Mouse (Mus musculus) lung, embryonic 16.5 days (tissue): ENCODE measurements around the gene Ldlrad3. TPM values are rescaled to one million over a fixed set of nuclear protein-coding genes. Genes with fewer than 3 reads are reported as not detected.

Experiments used
- ATAC-seq: fragments of 200-750 bp; cut with Nextera tagmentation; 2 replicates; pipeline ENCODE4 v1.8.0; 2017; ENCODE audit warnings: low read depth, mild to moderate bottlenecking, moderate library complexity
- H3K27ac ChIP-seq: fragments of 300-500 bp; sonication (generic); 2 replicates; pipeline ENCODE4 v1.5.1; 2014; ENCODE audit warnings: mild to moderate bottlenecking, control low read depth, low read length
- H3K27me3 ChIP-seq: fragments of 300-500 bp; sonication (generic); 2 replicates; pipeline ENCODE4 v1.6.1; 2014; ENCODE audit warnings: low read depth, low read length, mixed read lengths; ENCODE audit not compliant: control insufficient read depth, insufficient read depth
- H3K36me3 ChIP-seq: fragments of 300-500 bp; sonication (generic); 2 replicates; pipeline ENCODE4 v1.6.1; 2014; ENCODE audit warnings: low read length; ENCODE audit not compliant: control insufficient read depth, insufficient read depth
- H3K4me1 ChIP-seq: fragments of 300-500 bp; sonication (generic); replicated peaks from 2 replicates; pipeline ENCODE4 v1.6.1; 2014; ENCODE audit warnings: low read length, mixed read lengths; ENCODE audit not compliant: control insufficient read depth, insufficient read depth
- H3K4me2 ChIP-seq: fragments of 300-500 bp; sonication (generic); 2 replicates; pipeline ENCODE4 v1.6.1; 2014; ENCODE audit warnings: low read depth, low read length, control low read depth
- H3K4me3 ChIP-seq: fragments of 300-500 bp; sonication (generic); 2 replicates; pipeline ENCODE4 v1.5.1; 2014; ENCODE audit warnings: mild to moderate bottlenecking, low read length, control low read depth
- H3K9ac ChIP-seq: fragments of 300-500 bp; sonication (generic); 2 replicates; pipeline ENCODE4 v1.6.1; 2014; ENCODE audit warnings: low read length, control low read depth
- H3K9me3 ChIP-seq: fragments of 300-500 bp; sonication (generic); 2 replicates; pipeline ENCODE4 v1.6.1; 2016; ENCODE audit warnings: low read length; ENCODE audit not compliant: control insufficient read depth
- WGBS: fragments of 180-500 bp; shearing (Covaris S2); extraction: QIAGEN DNeasy Blood & Tissue Kit; methylation state at CpG from one replicate; pipeline ENCODE4 v1.1.7; 2014; 5-methylcytosine and 5-hydroxymethylcytosine counted together
- polyA plus RNA-seq: library from polyadenylated mRNA; unstranded; fragments of >200 nt; fragmentation: Nextera tagmentation; extraction: Ambion mirVana; gene quantifications from 2 replicates; pipeline ENCODE4 v1.2.1, GENCODE M21; 2015

Gene Ldlrad3
- polyA plus RNA-seq, 1 experiment from 2014 or later: 50.0 TPM

DNA sequence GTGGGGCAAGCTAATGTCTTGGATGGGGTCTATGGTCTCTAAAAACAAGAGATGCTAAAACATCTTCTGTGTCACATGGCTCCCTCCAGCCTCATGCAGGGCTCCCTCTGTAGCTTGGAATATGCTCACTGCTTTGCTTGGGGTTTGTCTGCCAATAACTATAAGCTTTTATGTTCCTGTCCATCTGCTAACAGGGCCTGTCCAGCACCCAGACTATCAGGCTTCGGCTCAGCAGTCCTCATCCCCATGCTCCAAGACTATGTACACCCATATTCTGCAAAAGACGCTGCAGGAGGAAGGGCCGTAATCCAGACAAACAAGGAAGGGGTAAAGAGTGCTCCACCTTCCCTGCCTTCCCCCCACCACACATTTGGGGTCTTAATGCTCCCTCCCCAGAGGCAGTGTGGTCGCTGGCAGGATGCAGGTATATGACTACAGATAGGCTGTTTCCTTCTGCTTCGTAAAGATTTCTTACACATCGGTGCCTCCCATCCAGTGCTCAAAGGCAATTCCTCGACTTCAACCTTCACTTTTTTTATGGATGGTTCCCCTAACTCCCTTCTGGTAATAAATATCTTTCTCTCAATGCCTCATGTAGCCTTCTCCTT lies 123.2 kb downstream of the Ldlrad3 start:
- Histone ChIP-seq H3K9ac (no peak overlapping the region), H3K27me3 (no peaks in the 10 kb centered on the region), H3K4me1 (no peaks in the 10 kb centered on the region), H3K4me3 (no peak overlapping the region), H3K9me3 (no peaks in the 10 kb centered on the region), H3K36me3 (0 out of 2 replicates have a peak, but pooled peaks cover 2% of the 10 kb centered on the region), H3K27ac (no peak overlapping the region), H3K4me2 (no peak overlapping the region)
- WGBS: 79% methylated on average over 7 of the region's 7 CpGs
- no peak for ATAC-seq

DNA sequence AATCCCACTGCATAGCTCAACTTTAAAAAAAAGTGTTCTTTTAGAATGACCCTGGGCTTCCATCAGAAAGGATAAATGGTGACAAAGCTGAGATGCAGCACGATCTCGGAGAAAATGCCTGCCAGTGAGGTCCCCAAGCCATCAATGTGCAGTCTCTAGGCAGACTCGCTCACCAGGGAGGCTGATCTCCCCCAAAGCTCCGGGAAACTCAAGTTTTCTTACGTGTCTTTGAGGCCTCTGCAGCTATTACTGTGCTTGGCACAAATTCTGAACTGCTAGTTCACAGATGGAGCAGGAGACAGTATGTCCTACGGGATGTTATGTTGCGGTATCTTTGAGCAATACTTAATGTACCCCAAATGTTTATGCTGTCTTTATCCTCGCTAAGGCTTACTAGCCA lies 124.3 kb downstream of the Ldlrad3 start:
- Histone ChIP-seq H3K36me3 (peaks cover 2% of the 10 kb centered on the region; the same call in 1 of the 2 replicates), H3K4me1 (peaks cover 4% of the 10 kb centered on the region; the same call in 1 of the 2 replicates), H3K27me3 (no peaks in the 10 kb centered on the region), H3K4me2 (no peak overlapping the region), H3K9ac (no peak overlapping the region), H3K27ac (no peak overlapping the region), H3K9me3 (no peaks in the 10 kb centered on the region), H3K4me3 (no peak overlapping the region)
- no peak for ATAC-seq
- 65% methylated on average over 8 of the region's 8 CpGs for WGBS

DNA sequence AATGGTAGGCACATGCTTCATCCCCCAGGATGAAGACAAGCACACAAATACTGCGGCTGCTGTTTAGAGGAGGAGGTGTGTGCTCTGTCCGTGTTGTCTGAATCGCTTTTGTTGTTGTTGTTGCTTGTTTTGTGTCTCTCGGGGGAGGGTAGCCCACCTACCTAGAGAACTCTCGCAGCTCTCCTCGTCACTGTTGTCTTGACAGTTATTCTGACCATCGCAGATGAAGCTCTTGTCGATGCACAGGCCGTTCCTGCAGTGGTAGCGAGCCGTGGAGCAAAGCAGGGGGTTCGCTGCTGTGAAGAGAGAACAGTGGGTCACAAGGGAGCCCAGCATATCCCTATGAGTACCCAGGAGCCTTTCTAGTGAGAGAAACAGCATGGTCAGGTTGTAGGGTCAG lies 128.4 kb downstream of the Ldlrad3 start:
- H3K9me3 ChIP-seq: no peaks in the 10 kb centered on the region
- H3K27me3 ChIP-seq: no peaks in the 10 kb centered on the region
- H3K4me3 ChIP-seq: no peak overlapping the region
- peaks cover 4% of the 10 kb centered on the region; the same call in 1 of the 2 replicates for H3K4me1 ChIP-seq
- 85% methylated on average over 12 of the region's 12 CpGs for WGBS
- H3K27ac ChIP-seq: peak overlapping the region; percentile 7; the same call in 1 of the 2 replicates
- H3K36me3 ChIP-seq: peaks cover 2% of the 10 kb centered on the region; the same call in 1 of the 2 replicates
- ATAC-seq: no peak
- H3K9ac ChIP-seq: no peak overlapping the region
- H3K4me2 ChIP-seq: no peak overlapping the region

DNA sequence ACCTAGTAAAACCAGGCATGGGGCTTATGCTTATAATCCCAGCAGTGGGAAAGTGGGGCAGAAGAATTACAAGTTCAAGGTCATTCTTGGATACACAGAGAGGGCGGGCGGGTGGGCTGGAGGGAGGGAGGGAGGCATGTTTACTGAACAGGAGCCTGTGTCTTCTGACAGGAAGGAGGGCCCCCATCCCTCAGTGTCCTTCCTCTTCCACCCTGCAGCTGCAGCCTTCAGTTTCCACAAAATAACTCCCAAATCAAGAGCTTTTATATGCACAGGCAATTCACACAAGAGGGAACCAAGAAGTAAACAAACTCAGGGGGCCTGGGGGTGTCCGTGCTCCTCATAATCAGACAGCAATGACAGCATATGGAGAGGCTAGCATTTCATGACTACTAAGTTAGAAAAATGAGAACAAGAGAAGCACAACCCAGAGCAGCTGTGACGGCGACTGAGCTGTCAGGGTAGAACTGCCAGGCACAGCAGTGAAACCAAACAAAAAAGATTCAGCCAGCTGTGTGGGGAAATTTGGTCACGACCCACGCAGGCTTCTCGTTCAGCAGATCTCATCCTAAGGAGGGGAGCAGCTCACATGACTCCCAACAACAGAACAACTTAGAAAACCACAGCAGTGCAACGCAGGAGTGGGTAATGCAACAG lies 129.0 kb downstream of the Ldlrad3 start:
- peak; percentile 31; the same call in 1 of the 2 replicates for ATAC-seq
- WGBS: 37% methylated on average over 9 of the region's 9 CpGs

DNA sequence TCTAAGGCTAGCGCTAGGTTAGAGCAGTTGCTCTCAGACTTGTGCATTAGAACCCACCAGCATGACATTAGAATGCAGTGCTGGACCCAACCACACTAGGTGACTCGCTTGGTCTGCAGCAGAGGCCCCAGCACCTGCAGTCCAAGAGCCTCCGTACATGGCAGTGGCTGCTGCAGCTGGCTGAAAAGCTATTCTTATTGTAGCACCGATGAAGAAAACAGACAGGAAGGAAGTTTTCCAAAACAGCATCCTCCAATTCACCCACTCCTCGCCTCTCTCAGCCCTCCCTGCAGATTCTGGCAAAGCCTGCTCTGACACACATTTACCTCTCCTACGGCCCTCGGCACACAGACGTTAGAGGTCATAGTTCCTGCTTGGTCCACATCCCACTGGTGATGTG lies 130.0 kb downstream of the Ldlrad3 start:
- peaks cover 2% of the 10 kb centered on the region; the same call in 1 of the 2 replicates for H3K36me3 ChIP-seq
- no peak overlapping the region for H3K9ac ChIP-seq
- no peaks in the 10 kb centered on the region for H3K9me3 ChIP-seq
- WGBS: 73% methylated on average over 8 of the region's 8 CpGs
- no peak overlapping the region for H3K4me2 ChIP-seq
- ATAC-seq: no peak
- H3K4me3 ChIP-seq: no peak overlapping the region
- H3K4me1 ChIP-seq: peaks cover 4% of the 10 kb centered on the region; the same call in 1 of the 2 replicates
- no peaks in the 10 kb centered on the region for H3K27me3 ChIP-seq
- H3K27ac ChIP-seq: no peak overlapping the region

More for the DNA sequence above, 129.0 kb downstream of the Ldlrad3 start:
- peaks cover 2% of the 10 kb centered on the region; the same call in 1 of the 2 replicates for H3K36me3 ChIP-seq
- no peak overlapping the region for H3K4me2 ChIP-seq
- peak overlapping the region; percentile 7 for H3K27ac ChIP-seq
- no peaks in the 10 kb centered on the region for H3K27me3 ChIP-seq
- peaks cover 4% of the 10 kb centered on the region; the same call in 1 of the 2 replicates for H3K4me1 ChIP-seq
- no peak overlapping the region for H3K9ac ChIP-seq
- no peak overlapping the region for H3K4me3 ChIP-seq
- no peaks in the 10 kb centered on the region for H3K9me3 ChIP-seq

DNA sequence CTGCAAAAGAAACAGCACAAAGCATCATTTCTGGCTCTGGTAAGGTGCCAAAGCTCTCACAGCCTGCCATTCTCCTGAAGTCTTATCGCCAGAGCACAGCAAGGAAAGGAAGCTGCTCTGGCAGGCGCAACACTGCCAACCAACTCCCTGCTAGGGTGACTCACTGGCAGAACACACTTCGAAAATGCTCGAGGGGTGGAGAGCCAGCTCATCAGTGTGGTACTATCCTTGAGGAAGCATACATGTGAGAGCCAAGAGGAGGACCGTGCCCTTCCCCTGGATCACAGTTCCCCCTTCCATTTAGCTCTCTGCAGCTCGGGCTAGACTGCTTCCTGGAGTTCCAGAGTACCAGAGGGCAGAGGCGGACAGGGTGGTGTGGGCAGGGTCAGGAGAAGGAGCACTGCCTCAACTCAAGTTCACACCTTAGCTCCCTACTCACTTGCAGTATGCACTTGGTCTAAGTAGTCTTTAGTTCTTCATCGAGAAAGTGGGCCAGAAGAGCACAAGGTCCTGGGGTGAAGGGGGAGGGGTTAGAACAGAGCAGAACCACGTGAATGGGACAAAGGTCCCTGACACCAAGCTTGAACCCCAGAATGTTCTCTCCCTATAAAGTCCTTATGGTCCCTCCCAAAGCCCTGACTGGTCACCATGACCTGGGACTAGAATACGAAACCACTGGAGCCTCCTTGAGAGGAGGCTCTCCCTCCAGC lies 133.1 kb downstream of the Ldlrad3 start:
- Histone ChIP-seq H3K9ac (no peak overlapping the region), H3K4me1 (peaks cover 4% of the 10 kb centered on the region; the same call in 1 of the 2 replicates), H3K27me3 (no peaks in the 10 kb centered on the region), H3K4me2 (no peak overlapping the region), H3K27ac (no peak overlapping the region), H3K4me3 (no peak overlapping the region), H3K36me3 (no peaks in the 10 kb centered on the region; the same call in 1 of the 2 replicates), H3K9me3 (no peaks in the 10 kb centered on the region)
- WGBS: 80% methylated on average over 10 of the region's 10 CpGs
- 0 out of 2 replicates have a peak, but pooled peaks have one; percentile 29 for ATAC-seq

DNA sequence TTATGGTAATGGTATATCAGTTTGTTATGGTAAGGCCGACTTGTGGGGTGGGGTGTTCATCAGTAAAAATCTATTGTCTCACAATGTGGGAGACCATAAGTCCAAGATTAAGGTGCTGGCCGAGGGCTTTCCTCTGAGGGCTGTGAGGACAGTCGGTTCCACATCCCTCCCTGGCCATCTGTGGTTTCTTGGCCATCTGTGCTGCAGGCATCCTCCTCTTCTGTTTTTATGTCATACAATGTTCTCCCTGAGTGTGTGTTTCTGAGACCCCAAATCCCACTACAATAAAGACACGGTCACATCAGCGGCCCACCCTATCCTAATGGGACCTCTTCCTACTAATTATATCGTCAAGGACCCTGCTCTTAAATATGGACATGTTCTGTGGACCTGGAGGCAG lies 133.8 kb downstream of the Ldlrad3 start:
- ATAC-seq: no peak
- Histone ChIP-seq H3K27ac (no peak overlapping the region), H3K36me3 (no peaks in the 10 kb centered on the region; the same call in 1 of the 2 replicates), H3K9me3 (no peaks in the 10 kb centered on the region), H3K4me1 (no peaks in the 10 kb centered on the region; the same call in 1 of the 2 replicates), H3K9ac (no peak overlapping the region), H3K27me3 (no peaks in the 10 kb centered on the region), H3K4me3 (no peak overlapping the region), H3K4me2 (no peak overlapping the region)
- 87% methylated on average over 6 of the region's 6 CpGs for WGBS

DNA sequence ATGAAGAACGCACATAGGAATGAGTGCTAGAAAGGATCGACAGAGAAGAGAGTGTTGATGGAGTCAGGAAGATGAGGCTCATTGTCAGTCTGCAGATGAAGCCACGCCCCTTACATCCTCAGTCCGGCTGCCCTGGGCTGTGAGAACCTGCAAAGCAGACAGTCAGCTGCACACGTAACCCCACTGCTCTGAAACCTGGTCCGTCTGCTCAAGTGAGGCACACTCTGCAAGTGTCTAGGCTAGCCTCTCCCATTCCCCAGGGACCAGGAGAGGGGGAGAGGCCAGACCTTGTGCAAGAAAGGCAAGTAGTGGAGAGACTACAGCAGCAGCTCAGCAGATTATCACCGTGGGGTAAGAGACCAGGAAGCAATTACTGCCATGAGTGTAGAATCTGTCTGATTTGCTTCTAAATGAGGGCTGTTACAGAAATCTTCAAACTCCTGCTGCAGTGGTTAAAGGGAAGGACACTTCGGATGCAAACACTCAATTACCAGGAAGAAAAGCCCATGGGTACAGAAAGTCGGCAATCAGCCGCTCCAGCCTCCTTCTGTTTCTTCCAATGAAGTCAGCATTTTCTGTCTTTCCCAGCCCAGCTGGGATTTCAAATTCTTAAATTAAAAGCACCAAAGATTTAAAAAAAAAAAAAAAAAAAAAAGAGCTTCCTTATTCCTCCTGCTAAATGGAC lies 136.2 kb downstream of the Ldlrad3 start:
- 50% methylated on average over 10 of the region's 10 CpGs for WGBS
- Histone ChIP-seq H3K36me3 (no peaks in the 10 kb centered on the region), H3K9me3 (no peaks in the 10 kb centered on the region), H3K9ac (no peak overlapping the region), H3K27ac (no peak overlapping the region), H3K4me1 (no peaks in the 10 kb centered on the region), H3K4me3 (no peak overlapping the region), H3K27me3 (no peaks in the 10 kb centered on the region), H3K4me2 (no peak overlapping the region)
- no peak for ATAC-seq
